Mouse (Mus musculus): ENCODE results near the gene Usp12. TPM values are rescaled to one million over a fixed set of nuclear protein-coding genes. Genes with fewer than 3 reads are reported as not detected.
A peak's percentile ranks its signal among the peaks of the same experiment; 100 is the strongest.
"Not testable (repeated sequence)": the region's sequence is repeated elsewhere in the genome, so short reads cannot be mapped to it uniquely, and the experiment has no call there.

Usp12 gene
- total RNA-seq, 2 experiments from 2014 or later = 18.5 to 20.5 TPM

GRCm38 (mm10) chr5:146736970-146737495 is 57.8 kb downstream of the Usp12 start:
- DNase-seq = no peak

- no peak for DNase-seq
These were observed 58.5 kb downstream of the Usp12 start for GRCm38 (mm10) chr5:146736348-146736747.

GRCm38 (mm10) chr5:146735054-146735453 is 59.8 kb downstream of the Usp12 start:
- DNase-seq = not testable (repeated sequence)

GRCm38 (mm10) chr5:146733888-146734640 is 60.7 kb downstream of the Usp12 start:
- no peak for DNase-seq

- DNase-seq = no peak
These were observed 61.4 kb downstream of the Usp12 start for GRCm38 (mm10) chr5:146733372-146733771.

- no peak for DNase-seq
These were observed 67.8 kb downstream of the Usp12 start for GRCm38 (mm10) chr5:146727006-146727405.

GRCm38 (mm10) chr5:146724956-146725355 is 69.8 kb downstream of the Usp12 start:
- no peak for DNase-seq

GRCm38 (mm10) chr5:146723452-146723851 is 71.4 kb downstream of the Usp12 start:
- no peak for DNase-seq

GRCm38 (mm10) chr5:146722226-146722625 is 72.6 kb downstream of the Usp12 start:
- peak; percentile 29 for DNase-seq

GRCm38 (mm10) chr5:146719584-146720356 is 75.0 kb downstream of the Usp12 start:
- no peak for DNase-seq

GRCm38 (mm10) chr5:146713836-146714235 is 81.0 kb downstream of the Usp12 start:
- DNase-seq = no peak

GRCm38 (mm10) chr5:146713088-146713487 is 81.7 kb downstream of the Usp12 start:
- DNase-seq = no peak

- no peak for DNase-seq
These were observed 82.4 kb downstream of the Usp12 start for GRCm38 (mm10) chr5:146712282-146712918.

- no peak for DNase-seq
These were observed 85.4 kb downstream of the Usp12 start for GRCm38 (mm10) chr5:146709361-146709760.

- DNase-seq = peak; percentile 92
These were observed 88.9 kb downstream of the Usp12 start for GRCm38 (mm10) chr5:146705815-146706408.

- no peak for DNase-seq
These were observed 89.4 kb downstream of the Usp12 start for GRCm38 (mm10) chr5:146705411-146705810.

- no peak for DNase-seq
These were observed 90.6 kb downstream of the Usp12 start for GRCm38 (mm10) chr5:146704241-146704640.

- no peak for DNase-seq
These were observed 91.1 kb downstream of the Usp12 start for GRCm38 (mm10) chr5:146703710-146704121.

GRCm38 (mm10) chr5:146700099-146700498 is 94.7 kb downstream of the Usp12 start:
- DNase-seq = no peak

GRCm38 (mm10) chr5:146699433-146700019 is 95.3 kb downstream of the Usp12 start:
- DNase-seq = no peak

GRCm38 (mm10) chr5:146695543-146695942 is 99.3 kb downstream of the Usp12 start:
- no peak for DNase-seq

GRCm38 (mm10) chr5:146692976-146693361 is 101.8 kb downstream of the Usp12 start:
- DNase-seq = no peak
